Mouse (Mus musculus): Measurements from ENCODE around the gene R3hdm4. TPM values are rescaled to one million over a fixed set of nuclear protein-coding genes. Genes with fewer than 3 reads are reported as not detected.
A peak's percentile ranks its signal among the peaks of the same experiment; 100 is the strongest.

The R3hdm4 gene
- polyA plus RNA-seq, 1 experiment from 2014 or later, result 296 TPM

DNA sequence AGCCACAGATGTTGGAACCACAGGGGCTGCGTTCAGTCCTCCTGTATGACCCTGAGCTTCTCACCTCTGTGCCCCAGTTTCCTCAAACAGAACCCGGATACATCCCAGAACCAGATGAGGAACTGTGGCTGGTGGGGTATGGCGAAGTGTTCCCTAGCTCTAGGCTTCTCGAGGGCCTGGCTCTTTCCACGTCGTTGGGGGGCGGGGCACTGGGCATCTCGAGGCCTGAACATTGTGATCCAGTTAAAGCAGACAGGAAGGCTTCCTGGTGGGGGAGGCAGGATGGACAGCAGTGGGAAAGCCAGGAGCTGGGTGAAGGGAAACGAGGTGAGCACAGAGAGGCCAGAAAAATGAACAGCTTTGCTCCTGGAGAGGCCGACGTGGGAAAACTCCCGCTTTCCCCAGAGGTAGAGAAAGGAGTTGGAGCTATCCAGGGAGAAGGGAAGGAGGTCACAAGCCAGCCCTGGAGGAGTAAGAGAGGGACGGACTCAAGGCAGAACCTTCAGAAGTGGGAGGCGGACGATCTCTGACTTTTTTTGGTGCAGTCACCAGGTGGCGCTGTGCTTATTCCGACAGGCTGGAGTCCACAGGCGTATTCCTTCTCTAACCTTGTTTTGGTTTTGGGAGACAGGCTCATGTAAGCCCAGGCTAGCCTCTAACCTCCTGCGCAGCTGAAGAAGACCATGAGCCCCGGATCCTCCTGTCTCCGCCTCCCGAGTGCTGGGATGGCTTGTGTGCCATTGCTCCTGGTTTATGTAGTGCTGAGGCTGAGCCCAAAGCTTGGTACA is 37.5 kb downstream of the R3hdm4 start:
- no peak overlapping the region for H3K9ac ChIP-seq
- H3K4me3 ChIP-seq, result no peak overlapping the region
- ATAC-seq (replicated peaks), result no peak
- H3K36me3 ChIP-seq (replicated peaks), result no peaks in the 10 kb centered on the region
- no peak overlapping the region for H3K4me2 ChIP-seq
- H3K27ac ChIP-seq, result no peak overlapping the region
- no peaks in the 10 kb centered on the region for H3K9me3 ChIP-seq
- WGBS, result 14% methylated on average over 22 of the region's 22 CpGs
- H3K27me3 ChIP-seq (replicated peaks), result peaks cover 17% of the 10 kb centered on the region
- peaks cover 9% of the 10 kb centered on the region; the same call in 1 of the 2 replicates for H3K4me1 ChIP-seq

DNA sequence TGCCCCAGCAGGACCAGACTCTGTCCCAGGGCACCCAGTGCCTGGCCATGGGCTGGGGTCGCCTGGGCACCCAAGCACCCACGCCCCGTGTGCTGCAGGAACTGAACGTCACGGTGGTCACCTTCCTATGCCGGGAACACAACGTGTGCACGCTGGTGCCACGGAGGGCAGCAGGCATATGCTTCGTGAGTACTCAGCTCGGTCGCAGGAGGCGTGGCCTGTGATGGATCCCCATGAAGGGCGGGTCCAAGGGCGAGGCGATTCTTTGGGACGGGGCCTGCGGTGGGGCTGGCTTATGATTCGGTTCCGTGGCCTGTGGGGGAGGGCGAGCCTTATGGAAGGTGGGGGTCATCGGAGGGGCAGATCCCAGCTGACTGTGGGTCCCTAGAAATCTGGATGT is 39.0 kb downstream of the R3hdm4 start:
- H3K9ac ChIP-seq, result no peak overlapping the region
- H3K4me2 ChIP-seq, result peak overlapping the region; percentile 24
- 8% methylated on average over 21 of the region's 22 CpGs for WGBS
- no peak overlapping the region for H3K27ac ChIP-seq
- ATAC-seq (replicated peaks), result no peak
- H3K9me3 ChIP-seq, result no peaks in the 10 kb centered on the region
- peaks cover 9% of the 10 kb centered on the region; the same call in 1 of the 2 replicates for H3K4me1 ChIP-seq
- H3K36me3 ChIP-seq (replicated peaks), result no peaks in the 10 kb centered on the region
- no peak overlapping the region for H3K4me3 ChIP-seq
- H3K27me3 ChIP-seq (replicated peaks), result peaks cover 17% of the 10 kb centered on the region

DNA sequence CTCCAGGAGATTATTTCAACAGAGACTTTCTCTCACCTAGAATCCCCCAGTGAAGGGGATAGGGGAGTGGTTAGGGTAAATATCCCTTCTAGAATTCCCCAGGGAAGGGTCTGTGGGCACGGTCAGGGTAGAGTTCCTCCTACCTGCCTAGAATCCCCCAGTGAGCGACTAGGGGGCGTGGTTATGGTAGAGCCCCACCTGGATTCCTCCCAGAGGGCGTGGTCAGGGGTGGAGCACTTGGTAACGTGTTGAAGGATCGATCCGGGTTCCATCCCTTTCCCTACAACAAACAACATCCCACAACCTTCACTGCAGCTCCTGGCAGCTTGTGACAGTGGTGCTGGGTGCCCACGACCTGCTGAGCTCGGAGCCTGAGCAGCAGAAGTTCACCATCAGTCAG is 40.3 kb downstream of the R3hdm4 start:
- peaks cover 17% of the 10 kb centered on the region for H3K27me3 ChIP-seq (replicated peaks)
- H3K36me3 ChIP-seq (replicated peaks), result no peaks in the 10 kb centered on the region
- H3K9me3 ChIP-seq, result no peaks in the 10 kb centered on the region
- H3K27ac ChIP-seq, result no peak overlapping the region
- no peak overlapping the region for H3K4me3 ChIP-seq
- peaks cover 9% of the 10 kb centered on the region for H3K4me1 ChIP-seq
- no peak overlapping the region for H3K9ac ChIP-seq
- WGBS, result 22% methylated on average over 9 of the region's 9 CpGs
- ATAC-seq (replicated peaks), result no peak
- no peak overlapping the region for H3K4me2 ChIP-seq

DNA sequence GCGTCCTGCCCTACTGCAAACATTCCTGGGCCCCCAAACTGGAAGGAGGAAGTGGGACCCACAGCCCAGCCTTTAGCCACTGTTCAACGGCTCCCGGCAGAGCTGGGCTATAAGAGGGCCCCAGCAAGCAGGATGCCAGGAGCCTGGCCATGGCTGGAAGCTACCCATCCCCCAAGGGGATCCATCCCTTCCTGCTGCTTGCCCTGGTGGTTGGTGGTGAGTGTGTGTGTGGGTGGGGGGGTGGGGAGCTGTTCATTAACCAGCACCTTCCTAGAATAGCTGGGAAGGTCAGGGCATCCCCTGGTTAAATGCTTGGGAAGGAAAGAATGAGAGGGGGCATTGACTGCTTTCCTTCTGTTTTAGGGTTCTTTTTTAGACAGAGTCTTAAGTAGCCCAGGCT is 41.5 kb downstream of the R3hdm4 start:
- no peak for ATAC-seq (replicated peaks)
- peaks cover 17% of the 10 kb centered on the region for H3K27me3 ChIP-seq (replicated peaks)
- H3K4me2 ChIP-seq, result no peak overlapping the region
- H3K4me1 ChIP-seq, result peaks cover 20% of the 10 kb centered on the region
- H3K9ac ChIP-seq, result no peak overlapping the region
- WGBS, result 60% methylated on average over 3 of the region's 3 CpGs
- no peak overlapping the region for H3K4me3 ChIP-seq
- H3K9me3 ChIP-seq, result no peaks in the 10 kb centered on the region
- no peaks in the 10 kb centered on the region for H3K36me3 ChIP-seq (replicated peaks)
- no peak overlapping the region for H3K27ac ChIP-seq

DNA sequence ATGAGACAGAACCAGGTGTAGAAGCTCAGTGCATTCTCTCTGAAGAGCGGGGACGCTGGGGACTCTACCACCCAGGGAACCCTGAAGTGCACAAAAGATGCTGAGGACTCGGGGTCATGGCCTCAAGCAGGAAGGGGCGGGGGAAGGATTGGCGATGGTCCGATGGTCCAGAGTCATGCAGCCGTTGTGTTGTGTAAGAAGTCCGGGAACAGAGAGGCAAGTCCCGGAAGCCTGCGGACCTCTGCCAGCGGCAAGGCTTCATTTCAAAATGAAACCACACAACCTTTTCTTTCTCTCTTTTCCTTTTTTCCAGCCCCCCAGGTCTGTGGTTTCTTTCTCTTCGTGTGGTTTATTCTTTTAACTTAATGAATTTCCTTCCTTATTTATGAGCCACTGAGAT is 43.3 kb downstream of the R3hdm4 start:
- no peak for ATAC-seq (replicated peaks)
- no peaks in the 10 kb centered on the region for H3K36me3 ChIP-seq (replicated peaks)
- no peak overlapping the region for H3K27ac ChIP-seq
- 31% methylated on average over 12 of the region's 12 CpGs for WGBS
- H3K9ac ChIP-seq, result no peak overlapping the region
- no peak overlapping the region for H3K4me3 ChIP-seq
- H3K27me3 ChIP-seq (replicated peaks), result peaks cover 10% of the 10 kb centered on the region
- peaks cover 22% of the 10 kb centered on the region for H3K4me1 ChIP-seq
- H3K4me2 ChIP-seq, result no peak overlapping the region
- H3K9me3 ChIP-seq, result no peaks in the 10 kb centered on the region

DNA sequence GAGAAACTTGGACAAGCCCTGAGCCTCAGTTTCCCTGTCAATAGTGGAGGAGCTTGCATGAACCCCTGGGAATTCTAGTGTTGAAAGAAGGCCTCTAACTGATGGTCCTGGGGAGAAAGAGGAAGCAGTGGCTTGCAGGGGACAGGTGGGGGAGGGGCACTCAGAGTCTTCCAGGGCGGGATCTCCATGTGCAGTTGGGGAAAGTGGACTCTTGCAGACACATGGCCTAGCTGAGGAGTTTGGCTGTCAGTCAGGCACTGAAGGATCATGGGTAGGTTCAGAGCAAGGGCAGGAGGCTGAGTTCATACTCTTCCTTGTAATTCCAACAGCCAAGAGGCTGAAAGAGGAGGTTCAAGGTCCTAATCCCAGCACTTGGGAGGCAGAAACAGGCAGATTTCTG is 43.8 kb downstream of the R3hdm4 start:
- no peak for ATAC-seq (replicated peaks)
- no peak overlapping the region for H3K27ac ChIP-seq
- peaks cover 6% of the 10 kb centered on the region for H3K27me3 ChIP-seq (replicated peaks)
- H3K4me3 ChIP-seq, result no peak overlapping the region
- WGBS, result 94% methylated on average over 1 of the region's 1 CpGs
- no peak overlapping the region for H3K9ac ChIP-seq
- peaks cover 23% of the 10 kb centered on the region for H3K4me1 ChIP-seq
- H3K4me2 ChIP-seq, result no peak overlapping the region
- H3K36me3 ChIP-seq (replicated peaks), result no peaks in the 10 kb centered on the region
- no peaks in the 10 kb centered on the region for H3K9me3 ChIP-seq

DNA sequence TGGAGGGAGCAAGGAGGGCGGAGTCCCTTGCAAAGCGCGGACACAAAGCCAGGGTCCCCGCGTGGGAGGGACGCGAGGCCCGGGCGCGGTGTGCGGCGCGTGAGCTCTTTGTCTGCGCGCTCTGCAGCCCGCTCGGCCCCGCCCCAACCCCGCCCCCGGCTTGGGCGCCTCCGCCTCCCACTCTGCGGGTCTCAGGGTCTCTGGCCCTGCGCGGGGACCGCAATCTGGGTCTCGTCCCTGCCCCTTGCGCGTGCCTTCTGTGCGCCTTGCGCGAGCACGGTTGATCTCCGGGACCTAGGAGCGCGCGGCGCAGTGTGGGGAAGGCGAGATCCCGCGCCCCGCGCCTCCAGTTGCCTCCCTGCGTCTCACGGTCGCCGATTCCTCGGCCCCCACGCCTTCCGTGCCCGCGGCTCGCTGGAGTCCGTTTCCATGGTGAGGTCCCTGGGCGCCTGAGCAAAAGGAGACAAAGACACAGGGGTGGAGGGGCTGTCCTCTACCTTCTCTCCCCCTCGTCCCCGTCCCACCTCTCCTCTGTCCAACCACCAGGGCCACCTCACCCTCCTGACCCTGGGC is 46.6 kb downstream of the R3hdm4 start, which contains the start of the genes Prtn3 and Plppr3:
Prtn3 (plus strand) TSS at position 187 of the 573 bp plus-strand sequence.
Plppr3 (minus strand) TSS at position 345 of the 573 bp plus-strand sequence.
- peak; percentile 91 for ATAC-seq (replicated peaks)
- Histone ChIP-seq H3K36me3 (replicated peaks) (no peaks in the 10 kb centered on the region), H3K4me3 (peak within 1 kb of the TSS; percentile 73), H3K4me1 (peaks cover 39% of the 10 kb centered on the region), H3K9me3 (no peaks in the 10 kb centered on the region), H3K4me2 (peak within 1 kb of the TSS; percentile 83), H3K9ac (peak within 1 kb of the TSS; percentile 82), H3K27ac (peak within 1 kb of the TSS; percentile 95), H3K27me3 (replicated peaks) (no peaks in the 10 kb centered on the region)
- under 1% methylated on average over 48 of the region's 57 CpGs for WGBS

DNA sequence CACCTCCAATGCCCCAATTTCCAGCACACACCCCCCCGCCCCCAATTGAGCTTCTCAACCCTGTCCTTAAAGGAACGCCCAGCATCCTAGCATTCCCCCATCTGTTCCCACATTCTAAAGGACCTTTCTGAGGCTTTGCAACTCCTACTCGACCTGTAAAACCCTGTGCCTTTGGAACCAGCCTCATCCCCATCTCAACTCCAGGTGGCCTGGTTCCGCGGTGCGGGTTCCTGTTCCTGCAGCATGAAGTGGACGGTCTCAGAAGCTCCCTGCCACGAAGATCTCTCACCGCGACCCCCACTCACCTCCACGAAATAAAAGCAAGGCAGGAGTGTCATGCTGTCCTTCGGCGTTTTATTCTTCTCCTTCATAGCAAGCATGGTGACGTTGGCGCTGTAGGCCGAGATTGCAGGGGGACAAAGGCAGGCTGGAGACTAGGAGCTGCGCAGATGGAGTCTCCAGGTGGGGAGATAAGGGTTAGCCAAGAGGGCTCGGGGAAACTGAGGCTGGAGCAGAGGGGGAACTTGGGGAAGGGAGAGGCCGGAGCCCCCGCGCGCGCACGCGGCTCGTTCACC is 47.2 kb downstream of the R3hdm4 start:
- H3K4me1 ChIP-seq, result peaks cover 45% of the 10 kb centered on the region
- H3K4me3 ChIP-seq, result peak overlapping the region; percentile 73
- no peaks in the 10 kb centered on the region for H3K27me3 ChIP-seq (replicated peaks)
- peak overlapping the region; percentile 83 for H3K4me2 ChIP-seq
- WGBS, result 1% methylated on average over 26 of the region's 26 CpGs
- no peaks in the 10 kb centered on the region for H3K9me3 ChIP-seq
- H3K36me3 ChIP-seq (replicated peaks), result no peaks in the 10 kb centered on the region
- peak overlapping the region; percentile 82 for H3K9ac ChIP-seq
- H3K27ac ChIP-seq, result peak overlapping the region; percentile 95
- peak; percentile 46 for ATAC-seq (replicated peaks)

DNA sequence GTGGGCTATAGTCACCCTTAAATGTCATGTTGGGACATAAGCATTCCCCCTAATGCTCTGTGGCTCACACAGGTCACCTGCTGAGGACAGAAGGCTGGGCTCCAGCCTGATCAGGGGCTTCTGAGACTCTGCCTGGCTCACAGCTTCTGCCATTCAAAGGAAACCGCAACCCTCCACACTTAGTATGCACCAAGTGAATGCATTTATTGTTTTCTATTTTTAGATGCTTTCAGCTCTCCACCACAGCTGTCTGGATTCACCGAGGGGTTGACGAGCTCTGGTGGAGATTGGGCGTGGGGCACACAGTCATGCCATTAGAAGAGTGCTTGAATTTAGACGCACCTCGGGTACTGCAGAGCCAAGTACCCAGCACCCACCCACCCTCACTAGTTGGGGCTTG is 47.7 kb downstream of the R3hdm4 start:
- ATAC-seq (replicated peaks), result peak; percentile 10; the same call in 1 of the 2 replicates
- WGBS, result 6% methylated on average over 6 of the region's 6 CpGs

DNA sequence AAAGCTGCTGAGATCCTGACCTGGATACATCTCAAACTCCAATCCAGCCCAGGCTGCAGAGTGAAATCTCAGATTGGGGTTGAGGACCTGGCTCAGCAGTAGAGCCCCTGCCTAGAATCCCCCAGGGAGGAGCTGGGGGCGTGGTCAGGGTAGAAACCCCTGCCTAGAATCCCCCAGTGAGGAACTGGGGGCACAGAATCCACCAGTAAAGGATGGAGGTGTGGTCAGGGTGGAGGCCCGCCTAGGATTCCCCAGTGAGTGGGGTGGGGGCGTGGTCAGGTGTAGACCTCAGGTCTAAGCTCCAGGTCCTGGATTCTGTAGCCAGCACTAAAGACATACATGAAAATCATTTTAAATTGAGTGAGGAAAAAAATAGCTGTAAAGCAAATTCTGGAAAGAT is 48.1 kb downstream of the R3hdm4 start:
- WGBS, result 38% methylated on average over 3 of the region's 3 CpGs
- no peaks in the 10 kb centered on the region for H3K36me3 ChIP-seq (replicated peaks)

More for the DNA sequence above, 47.7 kb downstream of the R3hdm4 start:
- Histone ChIP-seq H3K27me3 (replicated peaks) (no peaks in the 10 kb centered on the region), H3K9me3 (no peaks in the 10 kb centered on the region), H3K4me2 (peak overlapping the region; percentile 83), H3K27ac (peak overlapping the region; percentile 95), H3K4me1 (peaks cover 48% of the 10 kb centered on the region), H3K4me3 (peak overlapping the region; percentile 73), H3K36me3 (replicated peaks) (no peaks in the 10 kb centered on the region), H3K9ac (peak overlapping the region; percentile 82)

DNA sequence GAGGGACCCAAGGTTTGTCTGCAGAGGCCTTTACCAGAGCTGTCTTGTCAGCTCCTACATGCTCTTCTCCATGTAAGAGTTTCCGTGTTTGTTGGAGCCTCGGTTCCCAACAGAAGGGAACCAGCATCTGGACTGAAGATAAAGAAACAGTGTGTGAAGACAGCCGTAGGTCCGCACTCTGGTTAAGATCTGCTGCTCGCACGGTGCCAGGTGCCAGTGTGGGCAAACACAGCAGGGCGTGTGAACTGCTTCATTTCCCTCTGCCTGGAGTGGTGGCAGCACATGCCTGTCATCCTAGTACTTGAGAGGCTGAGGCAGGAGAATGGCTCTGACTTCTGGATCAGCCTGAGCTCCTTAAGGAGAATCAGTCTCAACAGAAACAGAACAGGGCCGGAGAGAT is 49.2 kb downstream of the R3hdm4 start:
- Histone ChIP-seq H3K27ac (peak overlapping the region; percentile 2; the same call in 1 of the 2 replicates), H3K9me3 (no peaks in the 10 kb centered on the region), H3K4me1 (peaks cover 54% of the 10 kb centered on the region), H3K4me2 (peak overlapping the region; percentile 83), H3K27me3 (replicated peaks) (no peaks in the 10 kb centered on the region), H3K4me3 (peak overlapping the region; percentile 73), H3K36me3 (replicated peaks) (no peaks in the 10 kb centered on the region; the same call in 1 of the 2 replicates), H3K9ac (no peak overlapping the region)
- WGBS, result 89% methylated on average over 8 of the region's 8 CpGs
- no peak for ATAC-seq (replicated peaks)

More for the DNA sequence above, 48.1 kb downstream of the R3hdm4 start:
- H3K4me3 ChIP-seq, result peak overlapping the region; percentile 73
- H3K27ac ChIP-seq, result peak overlapping the region; percentile 95
- peak overlapping the region; percentile 83 for H3K4me2 ChIP-seq
- H3K27me3 ChIP-seq (replicated peaks), result no peaks in the 10 kb centered on the region
- 0 out of 2 replicates have a peak, but pooled peaks have one; percentile 13 for ATAC-seq (replicated peaks)
- peaks cover 48% of the 10 kb centered on the region for H3K4me1 ChIP-seq
- no peaks in the 10 kb centered on the region for H3K9me3 ChIP-seq
- H3K9ac ChIP-seq, result peak overlapping the region; percentile 82

DNA sequence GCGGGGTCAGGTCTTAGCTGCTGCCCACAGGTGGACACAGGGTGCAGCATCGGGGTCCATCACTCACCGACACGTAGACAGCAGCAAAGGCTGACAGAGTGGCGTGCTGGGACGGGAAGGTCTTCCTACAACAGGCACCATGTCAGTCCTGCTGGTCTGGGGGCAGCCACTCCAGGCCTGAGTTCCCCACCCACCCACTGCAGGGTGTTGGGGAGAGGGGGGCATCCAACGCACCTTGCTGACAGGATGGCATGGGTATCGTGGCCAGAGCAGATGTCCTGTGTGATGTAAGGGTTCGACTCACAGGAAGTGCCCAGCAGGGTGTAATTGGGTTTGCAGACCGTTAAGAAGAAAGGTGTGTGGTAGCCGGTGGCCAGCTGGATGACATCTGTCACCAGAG is 54.4 kb downstream of the R3hdm4 start:
- H3K27ac ChIP-seq, result no peak overlapping the region
- H3K9me3 ChIP-seq, result no peaks in the 10 kb centered on the region
- peaks cover 43% of the 10 kb centered on the region for H3K4me1 ChIP-seq
- no peak for ATAC-seq (replicated peaks)
- peaks cover 39% of the 10 kb centered on the region for H3K36me3 ChIP-seq (replicated peaks)
- no peak overlapping the region for H3K4me2 ChIP-seq
- WGBS, result 83% methylated on average over 11 of the region's 11 CpGs
- no peak overlapping the region for H3K4me3 ChIP-seq
- H3K27me3 ChIP-seq (replicated peaks), result no peaks in the 10 kb centered on the region
- no peak overlapping the region for H3K9ac ChIP-seq

Data from midbrain, embryonic 15.5 days (tissue).